ENCODE assay signal across 25 mouse cellular contexts in genomic region chr10:18283991-18284390, GRCm38 (mm10). TPM values are rescaled to one million over a fixed set of nuclear protein-coding genes. Genes with fewer than 3 reads are reported as not detected.
DNase-seq lines count a peak whose midpoint lies in the region; ATAC-seq lines count a peak whose summit lies in the region.
"Had no signal": no experiment of that assay in that cellular context is flagged by ENCODE, and none has a peak within 500 bp of the region (broad histone marks: within the 10 kb centered on the region; RNA-seq: fewer than 3 reads in every experiment).

No protein-coding gene starts in this region.

- no peak overlapping the region for H3K4me3 ChIP-seq in heart, embryonic 10.5 days
- no peak overlapping the region for H3K4me3 ChIP-seq in kidney, embryonic 14.5 days (ENCODE audit: low read length)
- no peak overlapping the region for H3K4me3 ChIP-seq in liver, embryonic 12.5 days
- H3K4me3 ChIP-seq: embryonic facial prominence, embryonic 15.5 days; erythroblast, embryonic 14.5 days; forebrain, embryonic 10.5 days; gastrocnemius, adult 2 months; heart, embryonic 15.5 days; hindbrain, embryonic 10.5 days had no signal

- no peak overlapping the region for H3K4me2 ChIP-seq in kidney, embryonic 14.5 days (replicated peaks; ENCODE audit: low read depth, low read length)
- no peak overlapping the region for H3K4me2 ChIP-seq in liver, embryonic 12.5 days
- H3K4me2 ChIP-seq: embryonic facial prominence, embryonic 15.5 days; heart, embryonic 11.5 days; heart, embryonic 15.5 days; hindbrain, embryonic 14.5 days had no signal

- ATAC-seq in kidney, embryonic 14.5 days (ENCODE audit: low FRiP score, low TSS enrichment) = no peak
- no peak for ATAC-seq in liver, embryonic 12.5 days
- ATAC-seq: forebrain, embryonic 14.5 days; Patski had no signal

- H3K4me1 ChIP-seq in heart, embryonic 10.5 days = no peaks in the 10 kb centered on the region
- H3K4me1 ChIP-seq in kidney, embryonic 14.5 days (ENCODE audit: control insufficient read depth, insufficient read depth, low read length) = no peaks in the 10 kb centered on the region
- no peaks in the 10 kb centered on the region for H3K4me1 ChIP-seq in liver, embryonic 12.5 days
- H3K4me1 ChIP-seq: embryonic facial prominence, embryonic 15.5 days; forebrain, embryonic 10.5 days; heart, embryonic 15.5 days; hindbrain, embryonic 10.5 days had no signal

- peak; percentile 27 for DNase-seq in heart, adult 11 months
- DNase-seq in heart, embryonic 10.5 days (ENCODE audit: low spot score) = no peak
- peak; percentile 18 to 33 for DNase-seq in kidney, adult 8-10 months
- DNase-seq in R1 (ENCODE audit: low read depth, low spot score) = peak; percentile 21
- DNase-seq in kidney, postnatal 25 days = peak; percentile 38 to 51
- no peak for DNase-seq in lung, postnatal 36 days
- DNase-seq: adrenal gland, adult 8-10 months; cerebellum, adult 11 months; cerebellum, adult 8-10 months; cerebellum, postnatal 14 days; embryo, embryonic 11 days; gastrocnemius, adult 2 months; gastrocnemius, postnatal 25 days; heart, postnatal 14 days had no signal

- 74% methylated on average over 5 of the region's 5 CpGs for WGBS in heart, embryonic 10.5 days
- WGBS in kidney, embryonic 14.5 days = 87% methylated on average over 5 of the region's 5 CpGs
- 65% methylated on average over 5 of the region's 5 CpGs for WGBS in liver, embryonic 12.5 days (ENCODE audit: insufficient replicate concordance)

- H3K36me3 ChIP-seq in heart, embryonic 10.5 days = no peaks in the 10 kb centered on the region
- no peaks in the 10 kb centered on the region for H3K36me3 ChIP-seq in kidney, embryonic 14.5 days (ENCODE audit: control insufficient read depth, insufficient read depth, low read length)
- no peaks in the 10 kb centered on the region for H3K36me3 ChIP-seq in liver, embryonic 12.5 days
- H3K36me3 ChIP-seq: embryonic facial prominence, embryonic 15.5 days; forebrain, embryonic 10.5 days; heart, embryonic 15.5 days; hindbrain, embryonic 10.5 days had no signal

- H3K9me3 ChIP-seq in heart, embryonic 10.5 days = no peaks in the 10 kb centered on the region
- no peaks in the 10 kb centered on the region for H3K9me3 ChIP-seq in kidney, embryonic 14.5 days (ENCODE audit: control insufficient read depth, low read length)
- H3K9me3 ChIP-seq in liver, embryonic 12.5 days (replicated peaks) = no peaks in the 10 kb centered on the region
- H3K9me3 ChIP-seq: embryonic facial prominence, embryonic 15.5 days; forebrain, embryonic 10.5 days; heart, embryonic 15.5 days; hindbrain, embryonic 10.5 days had no signal

- H3K27me3 ChIP-seq in heart, embryonic 10.5 days (ENCODE audit: insufficient read depth, poor library complexity, severe bottlenecking) = no peaks in the 10 kb centered on the region
- no peaks in the 10 kb centered on the region for H3K27me3 ChIP-seq in kidney, embryonic 14.5 days (ENCODE audit: control insufficient read depth, insufficient read depth, low read length)
- no peaks in the 10 kb centered on the region for H3K27me3 ChIP-seq in liver, embryonic 12.5 days (replicated peaks)
- H3K27me3 ChIP-seq: embryonic facial prominence, embryonic 15.5 days; heart, embryonic 15.5 days; Patski had no signal

- no peak overlapping the region for H3K9ac ChIP-seq in kidney, embryonic 14.5 days (ENCODE audit: low read depth, low read length)
- no peak overlapping the region for H3K9ac ChIP-seq in liver, embryonic 12.5 days
- H3K9ac ChIP-seq: embryonic facial prominence, embryonic 15.5 days; heart, embryonic 15.5 days; hindbrain, embryonic 14.5 days had no signal

- H3K27ac ChIP-seq in heart, embryonic 10.5 days = no peak overlapping the region
- H3K27ac ChIP-seq in kidney, embryonic 14.5 days (ENCODE audit: low read depth, low read length) = no peak overlapping the region
- no peak overlapping the region for H3K27ac ChIP-seq in liver, embryonic 12.5 days
- H3K27ac ChIP-seq: embryonic facial prominence, embryonic 15.5 days; forebrain, embryonic 10.5 days; gastrocnemius, adult 2 months; heart, embryonic 15.5 days; hindbrain, embryonic 10.5 days; hindbrain, embryonic 14.5 days had no signal

RNA-seq across cellular contexts. Expression of gene Nhsl1, which starts 34.8 kb away (rescaled TPM):
- 10.6 and 14.9 TPM in 2 replicates for polyA plus RNA-seq in heart, embryonic 10.5 days (2016; fragmentation: Nextera tagmentation; extraction: Ambion mirVana)
- 9.8 and 11.9 TPM in 2 replicates for polyA plus RNA-seq in kidney, embryonic 14.5 days (2014; fragmentation: Nextera tagmentation; extraction: Ambion mirVana)
- polyA plus RNA-seq in liver, embryonic 12.5 days (2016; fragmentation: Nextera tagmentation; extraction: Ambion mirVana) = 0.97 and 0.99 TPM in 2 replicates
- polyA plus RNA-seq: erythroblast, embryonic 14.5 days had no signal

RNA-seq across cellular contexts. Expression of gene Ccdc28a, which starts 49.2 kb away (rescaled TPM):
- 7.7 and 8.0 TPM in 2 replicates for polyA plus RNA-seq in heart, embryonic 10.5 days (2016; fragmentation: Nextera tagmentation; extraction: Ambion mirVana)
- polyA plus RNA-seq in kidney, embryonic 14.5 days (2014; fragmentation: Nextera tagmentation; extraction: Ambion mirVana) = 13.0 and 16.6 TPM in 2 replicates
- 6.5 and 6.6 TPM in 2 replicates for polyA plus RNA-seq in liver, embryonic 12.5 days (2016; fragmentation: Nextera tagmentation; extraction: Ambion mirVana)

Comparison
In these comparisons a context has a peak if more than half of its experiments do, and no peak if none do; other contexts are left out.
1. DNase-seq: peak in heart, adult 11 months (single experiment), kidney, adult 8-10 months (2 of 2), R1 (single experiment) and kidney, postnatal 25 days (2 of 2); none in heart, embryonic 10.5 days (single experiment) and lung, postnatal 36 days (single experiment).